Mouse (Mus musculus) liver (tissue): ENCODE results near the gene Rhox2g.
"Not testable (repeated sequence)": the region's sequence is repeated elsewhere in the genome, so short reads cannot be mapped to it uniquely, and the experiment has no call there.

ENCODE experiments used
- DNase-seq: peaks from one replicate; pipeline ENCODE4 v3.0.0-alpha.2; 2020; ENCODE audit warnings: mixed read lengths

Rhox2g gene

DNA sequence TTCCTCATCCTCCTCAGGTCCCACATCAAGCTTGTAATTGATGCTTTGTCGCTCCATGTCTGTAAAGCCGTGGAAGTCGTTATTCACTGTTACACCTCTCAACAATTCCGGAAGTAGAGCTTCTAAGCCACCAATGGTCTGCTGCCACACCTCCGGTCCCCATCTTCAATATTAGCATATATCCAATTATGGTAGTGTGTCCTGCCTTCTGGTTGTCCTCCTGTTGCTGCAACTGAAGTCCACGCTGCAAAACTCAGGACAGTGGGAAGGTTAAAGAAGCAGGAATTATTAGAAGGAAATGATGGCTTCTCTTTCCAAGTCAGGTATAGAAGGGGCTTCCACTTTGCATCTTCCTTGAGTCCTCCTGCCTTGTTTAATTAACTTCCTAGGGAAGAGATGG lies at the start of gene Rhox2g:
Gene Rhox2g (minus strand): TSS at position 101 of the 400 bp plus-strand sequence.
- not testable (repeated sequence) for DNase-seq

DNA sequence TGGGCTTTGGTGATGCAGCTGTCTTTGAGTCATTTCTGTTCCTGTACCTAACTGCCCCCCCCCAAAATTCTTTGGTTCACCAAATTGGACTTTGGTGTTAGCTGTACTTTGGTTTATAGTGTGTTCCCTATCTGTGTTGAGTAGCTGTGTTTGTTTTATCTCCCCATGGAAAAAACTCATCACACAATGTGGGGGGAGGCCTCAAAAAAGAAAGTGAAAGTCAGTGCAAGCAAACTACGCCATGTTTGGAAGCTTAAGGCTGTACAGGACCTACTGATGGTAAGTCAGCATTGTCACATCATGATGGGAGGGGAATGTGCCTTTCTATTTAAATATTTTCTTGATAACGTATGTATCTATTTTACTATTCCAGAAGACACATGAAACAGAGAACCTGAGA lies 49.0 kb upstream of the Rhox2g start:
- DNase-seq, result no peak

DNA sequence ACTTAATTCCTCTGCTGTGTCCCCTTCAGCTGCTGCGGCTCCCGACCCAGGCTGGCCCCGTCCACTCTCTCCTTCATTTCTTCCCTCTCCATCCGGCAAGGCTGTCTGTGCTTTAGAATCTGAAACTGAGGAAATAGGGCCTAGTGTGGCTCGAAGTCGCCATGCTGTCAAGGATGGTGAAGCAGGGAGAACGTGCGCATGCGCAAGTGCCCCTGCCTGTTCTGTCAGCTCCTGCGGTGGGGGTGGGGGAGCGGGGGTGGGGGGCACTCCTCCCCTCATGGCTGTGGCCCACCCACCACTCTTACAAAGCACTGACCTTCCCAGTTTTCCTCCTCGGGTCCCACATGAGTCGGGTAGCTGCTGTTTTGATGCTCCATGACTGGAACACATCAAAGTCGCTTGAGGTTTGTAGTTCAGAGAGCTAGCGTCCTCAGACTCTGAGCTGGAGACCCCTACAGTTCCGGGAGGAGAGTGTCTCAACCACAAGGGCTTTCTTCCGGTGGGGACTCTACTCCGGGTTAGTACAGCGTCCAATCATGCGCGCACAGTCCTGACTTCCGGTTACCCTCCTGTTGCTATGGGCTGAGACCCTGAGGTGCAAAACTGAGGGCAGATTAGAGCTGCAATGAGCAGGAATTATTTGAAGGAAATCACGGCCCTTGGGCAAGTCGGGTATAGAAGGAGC lies 39.9 kb upstream of the Rhox2g start:
- no peak for DNase-seq

DNA sequence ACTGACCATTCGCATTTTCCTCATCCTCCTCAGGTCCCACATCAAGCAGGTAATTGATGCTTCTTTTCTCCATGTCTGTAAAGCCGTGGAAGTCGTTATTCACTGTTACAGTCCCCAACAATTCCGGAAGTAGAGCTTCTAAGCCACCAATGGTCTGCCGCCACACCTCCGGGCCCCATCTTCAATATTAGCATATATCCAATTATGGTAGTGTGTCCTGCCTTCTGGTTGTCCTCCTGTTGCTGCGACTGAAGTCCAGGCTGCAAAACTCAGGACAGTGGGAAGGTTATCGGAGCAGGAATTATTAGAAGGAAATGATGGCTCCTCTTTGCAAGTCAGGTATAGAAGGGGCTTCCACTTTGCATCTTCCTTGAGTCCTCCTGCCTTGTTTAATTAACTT lies 29.9 kb upstream of the Rhox2g start, which contains the start of gene Rhox2h:
Gene Rhox2h (minus strand): TSS at position 101 of the 400 bp plus-strand sequence.
- not testable (repeated sequence) for DNase-seq

DNA sequence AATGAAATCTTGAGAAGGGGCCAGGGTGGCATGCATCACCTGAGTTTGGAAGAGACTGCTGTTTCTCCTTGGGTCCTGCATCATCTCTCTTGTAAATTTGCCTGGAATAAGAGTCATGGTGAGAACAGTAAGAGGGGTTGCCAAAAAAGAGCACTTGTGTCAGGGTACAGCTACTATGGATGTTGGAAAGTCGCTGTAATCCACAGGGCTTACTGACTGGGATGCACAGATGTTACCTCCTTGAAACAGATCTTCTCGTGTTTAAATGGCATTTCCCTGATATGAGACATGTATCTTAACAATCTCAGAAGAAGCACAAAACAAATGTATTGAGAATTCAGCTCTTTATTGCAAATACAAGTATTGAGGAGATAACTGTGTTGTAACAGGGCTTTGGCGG lies 25.4 kb upstream of the Rhox2g start, which contains the start of gene Rhox3h:
Gene Rhox3h (minus strand): TSS at position 101 of the 400 bp plus-strand sequence.
- DNase-seq, result not testable (repeated sequence)

DNA sequence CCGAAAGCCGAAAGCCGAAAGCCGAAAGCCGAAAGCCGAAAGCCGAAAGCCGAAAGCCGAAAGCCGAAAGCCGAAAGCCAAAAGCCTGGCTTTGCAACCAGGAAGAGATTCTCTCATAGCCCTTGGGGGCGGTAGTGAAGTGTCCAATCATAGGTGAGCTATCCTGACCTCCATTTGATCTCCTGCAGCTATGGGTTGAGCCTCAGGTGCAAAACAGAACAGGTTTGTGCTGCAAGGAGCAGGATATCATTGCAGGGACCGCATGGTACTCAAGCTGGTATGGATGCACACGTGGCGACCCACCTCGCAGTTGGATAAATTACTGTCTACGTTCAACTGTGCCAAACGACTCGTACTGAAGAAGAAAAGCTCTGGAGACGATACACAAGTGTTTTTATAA lies 8.0 kb upstream of the Rhox2g start, which contains the start of gene Rhox4g:
Gene Rhox4g (minus strand): TSS at position 101 of the 400 bp plus-strand sequence.
- not testable (repeated sequence) for DNase-seq

DNA sequence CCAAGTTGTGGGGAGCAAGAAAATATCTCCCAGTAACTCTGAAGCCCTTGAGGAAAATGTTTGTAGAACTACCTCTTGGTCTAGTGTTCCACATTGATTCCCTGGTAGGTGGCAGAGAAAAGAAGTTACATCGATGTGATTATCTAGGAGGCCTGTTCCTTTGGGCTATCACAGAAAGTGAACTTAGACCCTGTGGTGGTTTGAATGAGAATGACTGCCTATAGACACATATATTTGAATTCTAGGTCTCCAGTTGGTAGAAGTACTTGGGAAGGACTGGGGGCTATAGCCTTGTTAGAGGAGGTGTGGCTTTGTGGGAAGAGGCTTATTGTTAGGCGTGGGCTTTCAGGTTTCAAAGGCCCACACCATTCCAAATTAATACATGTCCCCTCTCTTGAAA lies 14.8 kb downstream of the Rhox2g start, which contains the start of gene Rhox3g:
Gene Rhox3g (minus strand): TSS at position 101 of the 400 bp plus-strand sequence.
- not testable (repeated sequence) for DNase-seq

DNA sequence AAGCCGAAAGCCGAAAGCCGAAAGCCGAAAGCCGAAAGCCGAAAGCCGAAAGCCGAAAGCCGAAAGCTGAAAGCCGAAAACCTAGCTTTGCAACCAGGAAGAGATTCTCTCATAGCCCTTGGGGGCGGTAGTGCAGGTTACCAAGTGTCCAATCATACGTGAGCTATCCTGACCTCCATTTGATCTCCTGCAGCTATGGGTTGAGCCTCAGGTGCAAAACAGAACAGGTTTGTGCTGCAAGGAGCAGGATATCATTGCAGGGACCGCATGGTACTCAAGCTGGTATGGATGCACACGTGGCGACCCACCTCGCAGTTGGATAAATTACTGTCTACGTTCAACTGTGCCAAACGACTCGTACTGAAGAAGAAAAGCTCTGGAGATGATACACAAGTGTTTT lies 35.7 kb downstream of the Rhox2g start, which contains the start of gene Rhox4f:
Gene Rhox4f (minus strand): TSS at position 101 of the 400 bp plus-strand sequence.
- not testable (repeated sequence) for DNase-seq
